Mouse (Mus musculus): Measurements from ENCODE around the gene Bmp6. TPM values are rescaled to one million over a fixed set of nuclear protein-coding genes. Genes with fewer than 3 reads are reported as not detected.

Gene Bmp6
- polyA plus RNA-seq, 1 experiment, result 63.5 TPM

- Histone ChIP-seq H3K4me3 (ENCODE audit: insufficient read depth, low read depth, low read length) (peak overlapping the region; percentile 6; the same call in 1 of the 2 replicates), H3K27ac (ENCODE audit: insufficient read depth, low read depth, low read length) (peak overlapping the region; percentile 31; the same call in 1 of the 2 replicates), H3K4me1 (ENCODE audit: control insufficient read depth, insufficient read depth, low read length) (peaks cover 17% of the 10 kb centered on the region; the same call in 1 of the 2 replicates), H3K36me3 (ENCODE audit: control insufficient read depth, insufficient read depth, low read length) (no peaks in the 10 kb centered on the region), H3K27me3 (replicated peaks; ENCODE audit: control insufficient read depth, insufficient read depth, low read length) (no peaks in the 10 kb centered on the region)
- TF ChIP-seq POLR2A (IDR thresholded peaks at IDR 0.05; ENCODE audit: low read depth, low read length), result no peak
- TF ChIP-seq CTCF (conservative IDR thresholded peaks at IDR 0.05; ENCODE audit: insufficient read depth, insufficient read length, low read depth, low read length), result no peak
- peak; percentile 49 for DNase-seq
- 34% methylated on average over 24 of the region's 24 CpGs for WGBS
Measured at GRCm38 (mm10) chr13:38353420-38354255, 8.7 kb downstream of the Bmp6 start.

GRCm38 (mm10) chr13:38354284-38354683, 9.4 kb downstream of the Bmp6 start:
- Histone ChIP-seq H3K36me3 (ENCODE audit: control insufficient read depth, insufficient read depth, low read length) (no peaks in the 10 kb centered on the region), H3K4me3 (ENCODE audit: insufficient read depth, low read depth, low read length) (no peak overlapping the region), H3K27me3 (replicated peaks; ENCODE audit: control insufficient read depth, insufficient read depth, low read length) (no peaks in the 10 kb centered on the region), H3K4me1 (ENCODE audit: control insufficient read depth, insufficient read depth, low read length) (peaks cover 17% of the 10 kb centered on the region; the same call in 1 of the 2 replicates), H3K27ac (ENCODE audit: insufficient read depth, low read depth, low read length) (no peak overlapping the region)
- TF ChIP-seq CTCF (conservative IDR thresholded peaks at IDR 0.05; ENCODE audit: insufficient read depth, insufficient read length, low read depth, low read length) (no peak), POLR2A (IDR thresholded peaks at IDR 0.05; ENCODE audit: low read depth, low read length) (no peak)
- no peak for DNase-seq
- WGBS, result 49% methylated on average over 1 of the region's 1 CpGs

GRCm38 (mm10) chr13:38359045-38359444, 14.1 kb downstream of the Bmp6 start:
- H3K36me3 ChIP-seq (ENCODE audit: control insufficient read depth, insufficient read depth, low read length), result no peaks in the 10 kb centered on the region
- TF ChIP-seq POLR2A (IDR thresholded peaks at IDR 0.05; ENCODE audit: low read depth, low read length), result no peak
- no peak for TF ChIP-seq CTCF (conservative IDR thresholded peaks at IDR 0.05; ENCODE audit: insufficient read depth, insufficient read length, low read depth, low read length)
- peaks cover 7% of the 10 kb centered on the region; the same call in 1 of the 2 replicates for H3K4me1 ChIP-seq (ENCODE audit: control insufficient read depth, insufficient read depth, low read length)
- DNase-seq, result no peak
- H3K27me3 ChIP-seq (replicated peaks; ENCODE audit: control insufficient read depth, insufficient read depth, low read length), result no peaks in the 10 kb centered on the region
- no peak overlapping the region for H3K4me3 ChIP-seq (ENCODE audit: insufficient read depth, low read depth, low read length)
- no peak overlapping the region for H3K27ac ChIP-seq (ENCODE audit: insufficient read depth, low read depth, low read length)
- 70% methylated on average over 4 of the region's 4 CpGs for WGBS

GRCm38 (mm10) chr13:38362751-38363150, 17.8 kb downstream of the Bmp6 start:
- Histone ChIP-seq H3K36me3 (ENCODE audit: control insufficient read depth, insufficient read depth, low read length) (no peaks in the 10 kb centered on the region), H3K27ac (ENCODE audit: insufficient read depth, low read depth, low read length) (peak overlapping the region; percentile 86), H3K4me3 (ENCODE audit: insufficient read depth, low read depth, low read length) (no peak overlapping the region), H3K4me1 (ENCODE audit: control insufficient read depth, insufficient read depth, low read length) (peaks cover 7% of the 10 kb centered on the region; the same call in 1 of the 2 replicates), H3K27me3 (replicated peaks; ENCODE audit: control insufficient read depth, insufficient read depth, low read length) (no peaks in the 10 kb centered on the region)
- peak; percentile 73 for DNase-seq
- TF ChIP-seq CTCF (conservative IDR thresholded peaks at IDR 0.05; ENCODE audit: insufficient read depth, insufficient read length, low read depth, low read length) (no peak), POLR2A (IDR thresholded peaks at IDR 0.05; ENCODE audit: low read depth, low read length) (no peak)
- 43% methylated on average over 4 of the region's 4 CpGs for WGBS

GRCm38 (mm10) chr13:38363869-38364268, 19.0 kb downstream of the Bmp6 start:
- no peak overlapping the region for H3K4me3 ChIP-seq (ENCODE audit: insufficient read depth, low read depth, low read length)
- TF ChIP-seq POLR2A (IDR thresholded peaks at IDR 0.05; ENCODE audit: low read depth, low read length) (no peak), CTCF (conservative IDR thresholded peaks at IDR 0.05; ENCODE audit: insufficient read depth, insufficient read length, low read depth, low read length) (no peak)
- H3K27ac ChIP-seq (ENCODE audit: insufficient read depth, low read depth, low read length), result peak overlapping the region; percentile 86
- peak; percentile 88 for DNase-seq
- no peaks in the 10 kb centered on the region for H3K36me3 ChIP-seq (ENCODE audit: control insufficient read depth, insufficient read depth, low read length)
- WGBS, result 60% methylated on average over 7 of the region's 7 CpGs
- H3K27me3 ChIP-seq (replicated peaks; ENCODE audit: control insufficient read depth, insufficient read depth, low read length), result no peaks in the 10 kb centered on the region
- H3K4me1 ChIP-seq (ENCODE audit: control insufficient read depth, insufficient read depth, low read length), result peaks cover 7% of the 10 kb centered on the region; the same call in 1 of the 2 replicates

- Histone ChIP-seq H3K27me3 (replicated peaks; ENCODE audit: control insufficient read depth, insufficient read depth, low read length) (no peaks in the 10 kb centered on the region), H3K4me3 (ENCODE audit: insufficient read depth, low read depth, low read length) (no peak overlapping the region), H3K36me3 (ENCODE audit: control insufficient read depth, insufficient read depth, low read length) (no peaks in the 10 kb centered on the region), H3K27ac (ENCODE audit: insufficient read depth, low read depth, low read length) (no peak overlapping the region), H3K4me1 (ENCODE audit: control insufficient read depth, insufficient read depth, low read length) (no peaks in the 10 kb centered on the region)
- no peak for TF ChIP-seq POLR2A (IDR thresholded peaks at IDR 0.05; ENCODE audit: low read depth, low read length)
- no peak for TF ChIP-seq CTCF (conservative IDR thresholded peaks at IDR 0.05; ENCODE audit: insufficient read depth, insufficient read length, low read depth, low read length)
- 77% methylated on average over 5 of the region's 5 CpGs for WGBS
- peak; percentile 34 for DNase-seq
Measured at GRCm38 (mm10) chr13:38369624-38370023, 24.7 kb downstream of the Bmp6 start.

- Histone ChIP-seq H3K4me3 (ENCODE audit: insufficient read depth, low read depth, low read length) (no peak overlapping the region), H3K27ac (ENCODE audit: insufficient read depth, low read depth, low read length) (no peak overlapping the region), H3K36me3 (ENCODE audit: control insufficient read depth, insufficient read depth, low read length) (no peaks in the 10 kb centered on the region), H3K27me3 (replicated peaks; ENCODE audit: control insufficient read depth, insufficient read depth, low read length) (no peaks in the 10 kb centered on the region), H3K4me1 (ENCODE audit: control insufficient read depth, insufficient read depth, low read length) (no peaks in the 10 kb centered on the region; the same call in 1 of the 2 replicates)
- DNase-seq, result peak; percentile 47
- WGBS, result 44% methylated on average over 6 of the region's 6 CpGs
- TF ChIP-seq POLR2A (IDR thresholded peaks at IDR 0.05; ENCODE audit: low read depth, low read length), result no peak
- no peak for TF ChIP-seq CTCF (conservative IDR thresholded peaks at IDR 0.05; ENCODE audit: insufficient read depth, insufficient read length, low read depth, low read length)
Measured at GRCm38 (mm10) chr13:38376071-38376470, 31.2 kb downstream of the Bmp6 start.
